Mouse (Mus musculus) heart, embryonic 15.5 days (tissue): ENCODE measurements at regions not wholly inside any gene's neighbourhood (a gene's known extent, or its start where the extent isn't known, plus 50 kb on each side); places are given as distances from the start of the nearest gene placed in this dataset.
A peak's percentile ranks its signal among the peaks of the same experiment; 100 is the strongest.

ENCODE experiments used
- ATAC-seq: fragments of 200-750 bp; cut with Nextera tagmentation; replicated peaks from 2 replicates; pipeline ENCODE4 v1.8.0; 2017; ENCODE audit warnings: low read depth, moderate TSS enrichment; ENCODE audit not compliant: insufficient number of reproducible peaks, insufficient read depth, low FRiP score
- H3K27ac ChIP-seq: fragments of 300-500 bp; sonication (generic); 2 replicates; pipeline ENCODE4 v1.5.1; 2015; ENCODE audit warnings: mild to moderate bottlenecking, inconsistent platforms
- H3K27me3 ChIP-seq: fragments of 300-500 bp; sonication (generic); 2 replicates; pipeline ENCODE4 v1.6.1; 2015; ENCODE audit warnings: inconsistent platforms
- H3K36me3 ChIP-seq: fragments of 300-500 bp; sonication (generic); 2 replicates; pipeline ENCODE4 v1.6.1; 2015; ENCODE audit warnings: mild to moderate bottlenecking, inconsistent platforms
- H3K4me1 ChIP-seq: fragments of 300-500 bp; sonication (generic); replicated peaks from 2 replicates; pipeline ENCODE4 v1.6.1; 2015; ENCODE audit warnings: inconsistent platforms
- H3K4me2 ChIP-seq: fragments of 300-500 bp; sonication (generic); 2 replicates; pipeline ENCODE4 v1.6.1; 2015; ENCODE audit warnings: inconsistent platforms, mild to moderate bottlenecking, moderate library complexity
- H3K4me3 ChIP-seq: fragments of 300-500 bp; sonication (generic); 2 replicates; pipeline ENCODE4 v1.5.1; 2015; ENCODE audit warnings: mild to moderate bottlenecking, inconsistent platforms
- H3K9ac ChIP-seq: fragments of 300-500 bp; sonication (generic); 2 replicates; pipeline ENCODE4 v1.6.1; 2015; ENCODE audit warnings: mild to moderate bottlenecking, inconsistent platforms
- H3K9me3 ChIP-seq: fragments of 300-500 bp; sonication (generic); replicated peaks from 2 replicates; pipeline ENCODE4 v1.6.1; 2016; ENCODE audit warnings: inconsistent platforms
- WGBS: fragments of 180-500 bp; shearing (Covaris S2); methylation state at CpG from one replicate; pipeline ENCODE4 v1.1.7; 2015; ENCODE audit warnings: mixed read lengths; 5-methylcytosine and 5-hydroxymethylcytosine counted together

DNA sequence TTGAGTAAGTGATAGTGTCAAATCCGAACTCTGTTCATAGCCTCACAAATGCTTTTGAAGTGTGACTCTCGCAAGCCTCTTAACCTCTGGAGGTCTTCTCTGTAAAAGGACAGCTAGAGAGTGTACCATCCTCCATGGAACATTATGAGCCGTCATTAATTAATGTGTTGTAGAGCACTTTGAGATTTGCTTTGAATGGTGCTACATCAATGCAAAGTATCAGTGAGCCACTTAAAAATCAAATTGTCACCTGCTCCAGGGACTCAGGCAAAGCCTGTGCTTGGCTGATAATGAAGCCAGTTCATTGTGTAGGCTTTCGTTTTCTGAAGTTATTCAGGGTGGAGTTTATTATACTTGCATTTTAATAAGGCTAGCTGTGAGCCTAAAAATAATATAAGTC is 801.8 kb upstream of the B3galt2 start:
- Histone ChIP-seq H3K4me3 (no peak overlapping the region), H3K9ac (no peak overlapping the region), H3K4me1 (no peaks in the 10 kb centered on the region), H3K9me3 (no peaks in the 10 kb centered on the region), H3K27me3 (no peaks in the 10 kb centered on the region), H3K36me3 (no peaks in the 10 kb centered on the region), H3K4me2 (no peak overlapping the region), H3K27ac (no peak overlapping the region)
- 55% methylated on average over 4 of the region's 4 CpGs for WGBS
- ATAC-seq: no peak

DNA sequence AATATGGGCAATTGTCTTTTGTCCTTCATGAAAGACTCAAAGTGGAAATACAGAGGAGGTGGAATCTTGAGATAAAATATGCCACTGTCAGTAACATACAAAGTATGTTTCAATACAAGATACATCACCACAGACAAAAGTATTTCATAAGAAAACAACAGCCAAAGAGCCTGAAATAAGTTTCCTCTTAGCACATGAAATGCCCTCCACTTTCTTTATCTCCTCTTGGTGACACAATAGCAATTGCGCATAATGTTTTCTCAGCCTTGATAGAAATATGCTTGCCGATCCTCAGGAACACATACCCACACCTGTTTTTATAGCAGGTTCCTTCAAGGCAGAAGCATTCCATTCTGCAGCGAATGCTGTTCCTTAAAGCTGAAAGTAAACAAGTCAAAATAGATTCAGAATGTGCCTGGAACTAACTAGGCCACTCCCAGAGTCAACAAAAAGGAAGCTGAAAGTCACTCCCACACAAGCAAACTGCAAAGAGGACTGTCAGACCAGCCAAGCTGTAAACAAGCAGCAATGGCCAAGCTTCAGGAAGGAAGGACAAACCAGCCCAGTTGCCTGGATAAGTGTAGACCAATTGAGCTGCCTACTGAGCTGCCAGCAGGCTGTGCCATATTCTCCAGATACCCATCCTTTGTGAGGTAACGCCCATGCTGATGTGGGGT is 773.3 kb upstream of the B3galt2 start:
- WGBS: 67% methylated on average over 4 of the region's 4 CpGs
- H3K4me3 ChIP-seq: no peak overlapping the region
- no peaks in the 10 kb centered on the region for H3K4me1 ChIP-seq
- H3K27me3 ChIP-seq: no peaks in the 10 kb centered on the region
- ATAC-seq: no peak
- no peaks in the 10 kb centered on the region for H3K9me3 ChIP-seq
- H3K27ac ChIP-seq: no peak overlapping the region
- no peak overlapping the region for H3K4me2 ChIP-seq
- no peaks in the 10 kb centered on the region for H3K36me3 ChIP-seq
- no peak overlapping the region for H3K9ac ChIP-seq

DNA sequence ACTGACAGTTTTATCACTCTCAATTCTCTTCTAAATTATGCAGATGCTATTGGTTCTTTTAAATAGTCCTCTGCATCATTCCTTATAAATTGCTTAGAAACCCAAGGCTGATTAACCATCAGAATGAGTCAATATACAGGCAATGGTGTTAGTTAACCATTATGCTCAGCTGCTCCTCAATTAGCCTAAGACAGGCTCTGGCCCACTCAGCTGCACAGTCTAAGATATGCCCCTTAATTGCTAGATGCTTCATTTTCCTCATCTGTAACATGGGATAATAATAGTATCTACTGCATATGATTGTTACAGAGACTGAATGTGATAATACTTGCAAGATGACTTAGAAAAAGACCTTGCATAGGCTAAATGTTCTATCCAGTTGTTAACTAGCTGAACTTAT is 748.6 kb upstream of the B3galt2 start:
- H3K27me3 ChIP-seq: no peaks in the 10 kb centered on the region
- H3K4me3 ChIP-seq: no peak overlapping the region
- no peak overlapping the region for H3K9ac ChIP-seq
- H3K4me1 ChIP-seq: no peaks in the 10 kb centered on the region
- no peaks in the 10 kb centered on the region for H3K9me3 ChIP-seq
- no peak overlapping the region for H3K4me2 ChIP-seq
- no peak for ATAC-seq
- H3K36me3 ChIP-seq: no peaks in the 10 kb centered on the region
- no peak overlapping the region for H3K27ac ChIP-seq

DNA sequence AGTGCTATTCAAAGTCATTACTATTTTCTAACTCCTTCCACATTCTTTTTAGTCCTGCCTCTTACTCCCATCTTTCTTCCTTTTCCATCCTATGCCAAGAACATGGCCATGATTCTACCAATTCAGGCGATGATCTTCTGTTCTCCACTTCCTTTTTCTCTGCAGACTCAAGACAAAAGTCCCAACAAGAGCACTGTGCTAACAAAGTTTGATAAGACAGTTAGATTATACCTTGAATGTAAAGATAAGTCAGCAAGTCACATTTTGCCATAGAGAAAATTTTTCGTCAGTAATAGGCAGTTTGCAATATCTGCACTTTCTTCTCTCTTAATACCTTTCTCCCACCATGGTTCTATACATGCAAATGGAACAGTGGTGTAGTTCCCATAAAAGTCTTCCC is 747.3 kb upstream of the B3galt2 start:
- Histone ChIP-seq H3K36me3 (no peaks in the 10 kb centered on the region), H3K4me1 (no peaks in the 10 kb centered on the region), H3K9ac (no peak overlapping the region), H3K4me2 (no peak overlapping the region), H3K9me3 (no peaks in the 10 kb centered on the region), H3K4me3 (no peak overlapping the region), H3K27ac (no peak overlapping the region), H3K27me3 (no peaks in the 10 kb centered on the region)
- WGBS: 79% methylated on average over 2 of the region's 2 CpGs
- ATAC-seq: no peak

DNA sequence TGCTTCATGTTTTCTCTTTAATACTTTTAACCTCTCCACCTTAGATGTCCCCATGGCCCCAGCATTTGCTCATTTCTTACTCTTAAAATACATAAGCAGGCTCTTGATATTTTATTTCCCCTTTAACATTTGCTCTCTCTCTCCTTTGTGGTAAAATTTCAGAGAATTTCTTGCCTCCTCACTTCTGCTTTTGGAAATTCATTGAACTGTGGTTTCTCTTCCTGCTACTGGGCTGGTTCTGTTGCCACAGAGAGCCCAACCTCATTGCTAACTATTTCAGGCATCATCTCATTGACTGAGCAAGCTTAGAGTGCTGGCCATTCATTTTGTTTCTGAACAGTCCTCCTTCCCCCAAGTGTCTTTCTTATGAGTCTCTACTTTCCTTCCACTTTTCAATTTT is 746.3 kb upstream of the B3galt2 start:
- Histone ChIP-seq H3K4me1 (no peaks in the 10 kb centered on the region), H3K36me3 (no peaks in the 10 kb centered on the region)

DNA sequence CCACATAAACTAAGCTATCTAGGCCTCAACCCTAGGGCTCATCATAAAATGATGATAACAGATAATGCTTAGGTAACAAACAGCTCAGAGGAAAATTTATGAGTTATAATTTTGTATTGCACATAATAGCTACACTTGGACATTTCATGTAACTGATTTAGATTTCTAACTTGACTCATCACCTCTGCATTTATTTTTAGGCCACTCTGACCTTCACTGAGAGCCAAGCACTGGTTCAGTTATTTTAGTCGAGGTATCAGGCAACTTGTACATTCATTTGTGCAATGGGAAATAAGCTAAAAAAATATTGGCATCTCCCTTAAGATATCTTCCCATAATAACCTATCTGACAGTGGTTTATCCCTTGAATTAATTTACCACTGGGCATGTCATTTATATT is 745.4 kb upstream of the B3galt2 start:
- WGBS: 21% methylated on average over 1 of the region's 1 CpGs
- H3K9ac ChIP-seq: no peak overlapping the region
- no peaks in the 10 kb centered on the region for H3K36me3 ChIP-seq
- no peak overlapping the region for H3K4me2 ChIP-seq
- H3K4me3 ChIP-seq: no peak overlapping the region
- no peaks in the 10 kb centered on the region for H3K4me1 ChIP-seq
- no peak for ATAC-seq
- H3K27me3 ChIP-seq: no peaks in the 10 kb centered on the region
- H3K9me3 ChIP-seq: no peaks in the 10 kb centered on the region
- H3K27ac ChIP-seq: peak overlapping the region; percentile 20; the same call in 1 of the 2 replicates

More for the DNA sequence above, 746.3 kb upstream of the B3galt2 start:
- Histone ChIP-seq H3K27ac (no peak overlapping the region), H3K27me3 (no peaks in the 10 kb centered on the region), H3K4me2 (no peak overlapping the region), H3K9ac (no peak overlapping the region), H3K9me3 (no peaks in the 10 kb centered on the region), H3K4me3 (no peak overlapping the region)
- ATAC-seq: no peak

DNA sequence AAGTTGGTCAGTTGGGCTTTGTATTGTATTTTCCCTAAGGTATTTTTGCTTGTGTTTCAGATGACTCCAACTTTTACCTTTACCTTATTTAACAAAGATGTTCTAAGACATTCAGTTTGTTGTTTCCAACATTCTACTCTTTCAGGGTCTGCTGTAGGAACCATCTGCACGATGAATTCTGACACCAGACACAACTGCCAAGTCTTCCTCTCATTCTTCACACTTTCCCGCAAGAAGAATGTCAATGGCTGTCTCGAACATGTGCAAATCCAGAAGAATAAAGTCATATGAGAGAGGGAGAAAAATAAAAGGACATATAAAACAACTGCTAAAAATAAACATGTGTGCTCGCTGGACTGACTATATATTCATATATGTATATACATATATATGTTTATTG is 730.6 kb upstream of the B3galt2 start:
- Histone ChIP-seq H3K36me3 (no peaks in the 10 kb centered on the region), H3K4me1 (no peaks in the 10 kb centered on the region), H3K4me3 (no peak overlapping the region), H3K4me2 (no peak overlapping the region), H3K27ac (no peak overlapping the region), H3K9ac (no peak overlapping the region), H3K9me3 (no peaks in the 10 kb centered on the region), H3K27me3 (no peaks in the 10 kb centered on the region)
- WGBS: 78% methylated on average over 4 of the region's 4 CpGs
- ATAC-seq: no peak

DNA sequence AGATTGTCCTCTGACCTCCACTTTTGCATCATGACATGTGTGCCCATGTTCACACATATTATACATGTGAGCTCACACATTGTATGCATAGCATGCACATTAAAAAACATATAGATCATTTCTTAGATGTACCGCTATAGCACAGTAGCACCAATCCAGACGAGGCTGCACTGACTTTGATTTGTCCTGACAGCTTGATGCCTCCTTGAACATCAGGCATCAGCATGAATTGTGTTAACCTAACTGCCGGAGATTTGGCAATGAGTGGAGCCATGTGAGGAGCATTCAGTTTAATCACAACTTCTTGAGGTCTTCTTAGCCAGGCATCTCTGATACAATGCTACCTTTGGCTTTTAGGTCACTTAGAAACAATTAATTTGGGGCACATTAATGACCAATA is 683.8 kb upstream of the B3galt2 start:
- H3K9me3 ChIP-seq: no peaks in the 10 kb centered on the region
- no peak overlapping the region for H3K4me2 ChIP-seq
- H3K4me3 ChIP-seq: no peak overlapping the region
- H3K27me3 ChIP-seq: no peaks in the 10 kb centered on the region
- WGBS: 72% methylated on average over 3 of the region's 3 CpGs
- H3K27ac ChIP-seq: no peak overlapping the region
- no peaks in the 10 kb centered on the region for H3K4me1 ChIP-seq
- H3K9ac ChIP-seq: no peak overlapping the region
- no peaks in the 10 kb centered on the region for H3K36me3 ChIP-seq
- no peak for ATAC-seq

DNA sequence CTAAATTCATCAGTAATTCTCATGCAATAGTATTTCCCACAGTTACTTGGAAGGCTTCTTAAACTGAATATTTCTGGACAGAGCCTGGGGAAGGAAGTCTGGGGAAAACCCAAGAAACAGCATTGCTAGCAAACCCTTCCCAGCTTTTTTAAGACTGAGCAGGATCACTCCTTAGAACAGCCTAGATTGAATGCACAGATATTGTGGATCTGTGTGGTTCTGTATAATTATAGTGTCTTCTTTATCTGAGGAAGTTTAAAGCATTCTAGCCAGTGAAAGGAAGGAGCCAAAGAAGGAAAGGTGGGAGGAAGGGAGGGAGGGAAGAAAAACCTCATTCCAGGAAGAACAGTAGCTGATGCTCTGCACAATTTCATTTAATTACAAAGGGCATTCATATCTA is 669.0 kb upstream of the B3galt2 start:
- Histone ChIP-seq H3K27ac (no peak overlapping the region), H3K36me3 (no peaks in the 10 kb centered on the region), H3K9ac (no peak overlapping the region), H3K4me2 (no peak overlapping the region), H3K27me3 (no peaks in the 10 kb centered on the region), H3K4me1 (0 out of 2 replicates have a peak, but pooled peaks cover 2% of the 10 kb centered on the region), H3K9me3 (no peaks in the 10 kb centered on the region), H3K4me3 (no peak overlapping the region)
- no peak for ATAC-seq

DNA sequence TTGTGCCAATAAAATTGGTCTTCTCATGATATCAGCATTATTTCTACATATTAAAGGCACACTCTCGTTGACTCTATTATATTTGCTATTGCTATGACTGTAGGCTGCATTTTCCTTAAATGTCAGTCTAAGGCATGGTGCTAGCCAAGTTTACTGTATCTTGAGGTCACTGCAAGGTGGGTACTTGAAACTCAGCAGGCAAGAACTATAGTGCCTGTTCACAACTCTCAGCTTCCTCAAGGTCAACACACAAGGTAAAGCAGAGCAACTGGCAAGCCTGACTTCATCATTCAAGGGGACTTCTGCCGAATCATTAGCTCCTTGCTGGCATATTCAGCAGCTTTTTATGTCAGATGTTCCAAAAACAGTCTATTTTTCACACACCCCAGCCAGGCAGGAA is 667.1 kb upstream of the B3galt2 start:
- no peaks in the 10 kb centered on the region for H3K9me3 ChIP-seq
- no peak overlapping the region for H3K4me2 ChIP-seq
- H3K27me3 ChIP-seq: no peaks in the 10 kb centered on the region
- H3K4me1 ChIP-seq: 0 out of 2 replicates have a peak, but pooled peaks cover 2% of the 10 kb centered on the region
- no peak overlapping the region for H3K9ac ChIP-seq
- WGBS: 54% methylated on average over 2 of the region's 2 CpGs
- no peaks in the 10 kb centered on the region for H3K36me3 ChIP-seq
- no peak for ATAC-seq
- no peak overlapping the region for H3K27ac ChIP-seq
- H3K4me3 ChIP-seq: no peak overlapping the region

DNA sequence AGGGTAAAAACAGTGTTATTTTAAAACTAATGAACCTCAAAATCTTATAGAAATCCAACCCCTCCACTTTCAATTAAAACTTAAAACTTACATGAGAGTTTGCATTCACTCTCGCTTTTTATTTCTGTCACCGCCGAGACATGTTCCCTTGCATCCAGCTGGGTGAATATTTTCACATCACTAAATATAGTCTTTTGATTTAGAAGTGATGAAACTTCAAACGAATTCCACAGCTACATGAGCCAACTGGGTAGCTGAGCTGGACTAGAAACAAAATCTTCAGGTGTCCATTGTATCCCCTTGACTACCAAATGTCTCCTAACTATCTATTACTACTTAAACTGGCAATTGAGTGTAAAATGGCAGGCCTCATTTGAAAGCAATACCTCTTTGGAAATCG is 657.5 kb upstream of the B3galt2 start:
- no peak overlapping the region for H3K27ac ChIP-seq
- H3K4me2 ChIP-seq: no peak overlapping the region
- 56% methylated on average over 5 of the region's 5 CpGs for WGBS
- no peak for ATAC-seq
- no peak overlapping the region for H3K9ac ChIP-seq
- no peaks in the 10 kb centered on the region for H3K36me3 ChIP-seq
- H3K27me3 ChIP-seq: no peaks in the 10 kb centered on the region
- no peaks in the 10 kb centered on the region for H3K9me3 ChIP-seq
- H3K4me1 ChIP-seq: peaks cover 11% of the 10 kb centered on the region
- H3K4me3 ChIP-seq: no peak overlapping the region

DNA sequence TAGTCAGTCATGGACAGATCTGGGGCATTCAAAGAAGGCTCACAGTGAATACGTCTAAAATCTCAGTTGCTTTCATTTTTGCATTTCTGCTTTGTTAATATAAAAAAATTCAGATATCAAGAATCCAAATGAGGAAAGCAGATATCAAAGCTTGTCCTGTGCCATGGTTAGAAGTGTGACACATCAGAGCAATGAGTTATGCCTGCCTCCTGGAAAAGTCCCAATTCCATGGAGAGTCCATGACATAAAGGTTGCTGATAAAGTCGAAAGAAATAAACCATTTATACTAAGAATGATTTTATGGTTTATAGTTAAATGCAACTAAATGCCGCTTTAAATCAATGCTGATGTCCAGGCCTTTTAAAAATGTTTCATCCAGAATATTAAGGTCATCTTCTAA is 656.8 kb upstream of the B3galt2 start:
- ATAC-seq: no peak
- Histone ChIP-seq H3K4me2 (no peak overlapping the region), H3K4me1 (peaks cover 11% of the 10 kb centered on the region), H3K27ac (no peak overlapping the region), H3K9me3 (no peaks in the 10 kb centered on the region), H3K9ac (no peak overlapping the region), H3K36me3 (no peaks in the 10 kb centered on the region), H3K27me3 (no peaks in the 10 kb centered on the region), H3K4me3 (no peak overlapping the region)
- WGBS: 63% methylated on average over 3 of the region's 3 CpGs
